Mouse (Mus musculus): ENCODE measurements around the gene Ttc8. TPM values are rescaled to one million over a fixed set of nuclear protein-coding genes. Genes with fewer than 3 reads are reported as not detected.

The Ttc8 gene
- total and polyA plus RNA-seq, 3 experiments: 4.5 to 6.8 (median 4.9) TPM

- dilution Hi-C loops (cut with MboI; ENCODE audit: extremely low pct_ligation_motif_present, extremely low pct_unique_long_range_greater_than_20kb, low sequenced_read_pairs): no loop called here
- no peak overlapping the region for H3K27ac ChIP-seq (ENCODE audit: insufficient read depth, low read depth)
- H3K9me3 ChIP-seq (replicated peaks; ENCODE audit: low read length): no peaks in the 10 kb centered on the region
- H3K36me3 ChIP-seq (replicated peaks in 1 of 2; ENCODE audit: control insufficient read depth in 1 of 2, insufficient read depth in 1 of 2, low read length in 1 of 2): no peaks in the 10 kb centered on the region
- DNase-seq (ENCODE audit: extremely low read depth): no peak
- H3K27me3 ChIP-seq (replicated peaks): no peaks in the 10 kb centered on the region
- no peak overlapping the region for H3K9ac ChIP-seq (ENCODE audit: insufficient read depth, low read depth)
- H3K4me2 ChIP-seq (ENCODE audit: insufficient read depth, low read depth, poor library complexity, severe bottlenecking): no peak overlapping the region
- in situ Hi-C loops (cut with MboI; ENCODE audit: low pct_ligation_motif_present, low pct_unique_long_range_greater_than_20kb, low sequenced_read_pairs): no loop called here
- H3K4me3 ChIP-seq (replicated peaks in 1 of 3; ENCODE audit: low read depth in 2 of 3, low read length in 2 of 3, poor library complexity in 1 of 3): no peak overlapping the region
- H3K4me1 ChIP-seq (ENCODE audit: control insufficient read depth in 1 of 2, insufficient read depth in 2 of 2): peaks cover 0 to 3% of the 10 kb centered on the region in 2 experiments; a peak in 2 of 4 replicates
- TF ChIP-seq RCOR1 (conservative IDR thresholded peaks at IDR 0.05; ENCODE audit: low read depth, low read length): no peak
- no peak for TF ChIP-seq TCF12 (IDR thresholded peaks at IDR 0.05; ENCODE audit: low read depth, low read length)
- TF ChIP-seq CHD1 (IDR thresholded peaks at IDR 0.05; ENCODE audit: low read depth, low read length): no peak
- TF ChIP-seq MAFK (IDR thresholded peaks at IDR 0.05; ENCODE audit: insufficient replicate concordance, low read length): no peak
- no peak for TF ChIP-seq MAX (IDR thresholded peaks at IDR 0.05; ENCODE audit: low read length)
- TF ChIP-seq PAX5 (IDR thresholded peaks at IDR 0.05; ENCODE audit: low read length): no peak
- TF ChIP-seq CTCF (conservative IDR thresholded peaks at IDR 0.05 in 1 of 2, IDR thresholded peaks at IDR 0.05 in 1 of 2; ENCODE audit: low read depth in 2 of 2, low read length in 2 of 2): no peak
- TF ChIP-seq MXI1 (IDR thresholded peaks at IDR 0.05; ENCODE audit: low read depth, low read length): no peak
- TF ChIP-seq USF1 (IDR thresholded peaks at IDR 0.05; ENCODE audit: low read depth, low read length): no peak
- no peak for TF ChIP-seq SIN3A (IDR thresholded peaks at IDR 0.05; ENCODE audit: low read length)
- no peaks in the 10 kb centered on the region for H3K79me2 ChIP-seq (replicated peaks; ENCODE audit: control insufficient read depth, extremely low read depth, insufficient read depth, poor library complexity, severe bottlenecking)
Observed at GRCm38 (mm10) chr12:98965441-98966135, 45.2 kb downstream of the Ttc8 start.

- Histone ChIP-seq H3K4me3 (replicated peaks in 1 of 3; ENCODE audit: low read depth in 2 of 3, low read length in 2 of 3, poor library complexity in 1 of 3) (no peak overlapping the region), H3K4me1 (ENCODE audit: control insufficient read depth in 1 of 2, insufficient read depth in 2 of 2) (peaks cover 16 to 33% of the 10 kb centered on the region in 2 experiments), H3K27ac (ENCODE audit: insufficient read depth, low read depth) (no peak overlapping the region), H3K4me2 (ENCODE audit: insufficient read depth, low read depth, poor library complexity, severe bottlenecking) (no peak overlapping the region), H3K79me2 (replicated peaks; ENCODE audit: control insufficient read depth, extremely low read depth, insufficient read depth, poor library complexity, severe bottlenecking) (no peaks in the 10 kb centered on the region), H3K9ac (ENCODE audit: insufficient read depth, low read depth) (no peak overlapping the region), H3K27me3 (replicated peaks) (no peaks in the 10 kb centered on the region), H3K9me3 (replicated peaks; ENCODE audit: low read length) (no peaks in the 10 kb centered on the region), H3K36me3 (replicated peaks in 1 of 2; ENCODE audit: control insufficient read depth in 1 of 2, insufficient read depth in 1 of 2, low read length in 1 of 2) (peaks cover 0 to 8% of the 10 kb centered on the region in 2 experiments)
- in situ Hi-C loops (cut with MboI; ENCODE audit: low pct_ligation_motif_present, low pct_unique_long_range_greater_than_20kb, low sequenced_read_pairs): no loop called here
- TF ChIP-seq CTCF (conservative IDR thresholded peaks at IDR 0.05 in 1 of 2, IDR thresholded peaks at IDR 0.05 in 1 of 2; ENCODE audit: low read depth in 2 of 2, low read length in 2 of 2) (peak in 1 of 2 experiments; percentile 50; a peak in 2 of 4 replicates), SMC3 (IDR thresholded peaks at IDR 0.05; ENCODE audit: low read depth, low read length) (peak; percentile 26; the same call in 1 of the 2 replicates), ZMIZ1 (IDR thresholded peaks at IDR 0.05; ENCODE audit: low read depth, low read length) (no peak), RAD21 (IDR thresholded peaks at IDR 0.05; ENCODE audit: low read depth, low read length) (peak; percentile 46)
- dilution Hi-C loops (cut with MboI; ENCODE audit: extremely low pct_ligation_motif_present, extremely low pct_unique_long_range_greater_than_20kb, low sequenced_read_pairs): no loop called here
- no peak for DNase-seq (ENCODE audit: extremely low read depth)
Observed at GRCm38 (mm10) chr12:98972291-98972690, 51.9 kb downstream of the Ttc8 start.

Data from CH12.LX (cell line).